Mouse (Mus musculus): ENCODE measurements around the gene Urad.

GRCm38 (mm10) chr5:147345981-147346380, 23.7 kb upstream of the Urad start:
- TF ChIP-seq CTCF (IDR thresholded peaks at IDR 0.05; ENCODE audit: extremely low read depth, insufficient read depth, insufficient read length, insufficient replicate concordance) = peak; percentile 22; the same call in 1 of the 2 replicates
- TF ChIP-seq POLR2A (IDR thresholded peaks at IDR 0.05; ENCODE audit: low read depth, low read length) = no peak

Data from spleen, adult 2 months (tissue).